Mouse (Mus musculus) MEL-GATA-1-ER (cell line): ENCODE measurements around the gene Arhgap32.
"Not testable (repeated sequence)": the region's sequence is repeated elsewhere in the genome, so short reads cannot be mapped to it uniquely, and the experiment has no call there.

ENCODE experiments used
- DNase-seq: peaks from one replicate; pipeline ENCODE4 v3.0.0-alpha.2; 2012; ENCODE audit warnings: low read depth; ENCODE audit errors: extremely low read depth

Gene Arhgap32

DNA sequence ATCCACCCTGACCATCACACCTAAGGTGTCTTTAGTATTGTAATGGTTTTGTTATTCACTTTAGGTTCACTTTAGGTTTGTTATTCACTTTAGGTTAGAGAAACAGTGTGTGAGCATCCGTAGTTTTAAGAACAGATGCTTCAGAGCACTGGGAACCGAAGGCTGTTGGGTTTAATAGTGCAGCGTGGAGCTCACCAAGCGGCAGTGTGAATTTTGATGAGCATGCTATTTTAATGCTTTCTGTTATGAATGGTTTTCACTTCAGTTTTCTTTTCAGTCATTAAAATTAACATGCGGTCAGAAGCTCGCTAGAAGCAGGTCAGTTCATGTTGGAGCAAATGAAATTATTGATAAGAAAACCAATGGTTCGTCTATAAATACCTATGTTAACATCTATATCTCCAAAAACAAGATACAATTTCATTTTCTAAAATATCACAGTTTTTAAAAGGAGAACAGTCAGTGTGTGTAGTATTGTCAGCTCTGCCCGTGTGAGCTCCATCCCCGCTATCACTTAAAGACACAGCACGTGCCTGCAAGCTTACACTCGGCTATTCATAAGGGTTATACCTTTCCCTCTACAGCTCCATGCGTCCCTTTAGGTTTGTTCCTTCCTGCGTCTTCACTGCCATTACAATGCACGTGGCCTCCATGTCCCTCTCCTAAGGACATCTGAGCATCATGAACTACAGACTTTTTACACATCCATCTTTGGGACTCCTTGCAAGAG is 21.9 kb downstream of the Arhgap32 start:
- no peak for DNase-seq

DNA sequence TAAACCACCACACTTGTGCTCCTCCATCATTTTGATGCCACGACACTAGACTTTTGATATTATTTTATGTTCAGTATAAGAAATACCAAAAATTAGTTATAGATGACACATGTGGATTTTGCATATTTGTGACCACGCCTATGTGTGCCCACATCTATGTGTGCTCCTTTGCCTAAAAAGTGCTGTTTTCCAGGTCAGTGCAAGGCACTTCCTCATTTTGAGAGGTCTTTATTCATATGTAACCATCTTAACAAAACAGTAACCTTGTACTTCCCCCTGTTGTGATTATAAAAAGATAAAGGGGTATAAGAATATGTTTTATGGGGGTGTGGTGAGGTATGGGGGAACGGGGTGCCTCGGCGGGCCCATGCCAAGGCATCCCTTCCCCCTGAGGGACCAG is 22.7 kb downstream of the Arhgap32 start:
- peak; percentile 63 for DNase-seq

DNA sequence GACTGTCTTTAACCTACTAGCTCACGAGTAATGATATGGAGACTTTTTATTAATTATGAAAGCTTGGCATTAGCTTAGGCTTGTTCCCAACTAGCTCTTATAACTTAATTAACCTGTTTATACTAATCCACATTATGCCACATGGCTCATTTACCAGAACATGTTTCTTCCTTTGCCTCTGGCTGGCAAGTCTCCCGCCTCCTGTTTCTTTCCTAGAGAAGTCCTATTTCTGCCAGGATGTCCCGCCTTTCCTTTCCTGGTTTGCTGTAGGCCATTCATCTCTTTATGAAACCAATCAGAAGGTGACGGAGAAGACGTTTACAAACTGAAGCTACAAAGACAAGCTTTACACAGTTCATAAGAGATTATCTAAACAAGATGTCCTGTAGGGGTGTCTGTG is 23.7 kb downstream of the Arhgap32 start:
- no peak for DNase-seq

DNA sequence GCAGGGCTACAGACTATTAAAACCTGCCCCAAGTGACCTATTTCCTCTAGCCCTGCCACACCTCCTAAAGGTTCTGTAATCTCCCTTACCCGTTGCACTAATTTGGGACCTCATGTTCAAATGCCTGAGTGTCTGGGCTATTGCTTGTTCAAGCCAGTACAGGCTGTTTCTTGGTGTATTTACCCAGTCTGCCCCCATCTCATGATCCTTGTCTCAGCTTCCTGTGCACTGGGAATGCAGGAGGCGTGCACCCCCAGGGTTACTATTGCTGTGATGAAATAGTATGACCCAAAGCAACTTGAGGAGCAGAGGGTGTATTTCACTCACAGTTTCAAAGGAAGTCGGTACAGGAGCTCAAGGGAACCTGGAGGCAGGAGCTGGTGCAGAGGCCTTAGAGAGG is 26.9 kb downstream of the Arhgap32 start:
- DNase-seq, result no peak

DNA sequence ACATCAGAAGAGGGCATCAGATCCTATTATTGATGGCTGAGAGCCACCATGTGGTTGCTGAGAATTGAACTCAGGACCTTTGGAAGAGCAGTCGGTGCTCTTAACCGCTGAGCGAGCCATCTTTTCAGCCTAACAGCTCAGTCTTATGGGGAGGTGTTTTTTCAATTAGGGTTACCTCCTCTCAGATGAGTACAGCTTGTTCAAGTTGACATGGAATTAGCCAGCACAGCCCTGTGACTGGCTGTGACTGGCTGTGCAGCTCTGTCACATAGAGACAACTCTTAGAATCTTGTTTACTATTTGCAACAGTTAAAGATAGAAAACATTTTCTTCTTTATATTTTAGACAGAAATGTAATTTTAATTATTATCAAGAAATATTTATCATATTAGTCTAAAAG is 27.5 kb downstream of the Arhgap32 start:
- DNase-seq, result no peak

DNA sequence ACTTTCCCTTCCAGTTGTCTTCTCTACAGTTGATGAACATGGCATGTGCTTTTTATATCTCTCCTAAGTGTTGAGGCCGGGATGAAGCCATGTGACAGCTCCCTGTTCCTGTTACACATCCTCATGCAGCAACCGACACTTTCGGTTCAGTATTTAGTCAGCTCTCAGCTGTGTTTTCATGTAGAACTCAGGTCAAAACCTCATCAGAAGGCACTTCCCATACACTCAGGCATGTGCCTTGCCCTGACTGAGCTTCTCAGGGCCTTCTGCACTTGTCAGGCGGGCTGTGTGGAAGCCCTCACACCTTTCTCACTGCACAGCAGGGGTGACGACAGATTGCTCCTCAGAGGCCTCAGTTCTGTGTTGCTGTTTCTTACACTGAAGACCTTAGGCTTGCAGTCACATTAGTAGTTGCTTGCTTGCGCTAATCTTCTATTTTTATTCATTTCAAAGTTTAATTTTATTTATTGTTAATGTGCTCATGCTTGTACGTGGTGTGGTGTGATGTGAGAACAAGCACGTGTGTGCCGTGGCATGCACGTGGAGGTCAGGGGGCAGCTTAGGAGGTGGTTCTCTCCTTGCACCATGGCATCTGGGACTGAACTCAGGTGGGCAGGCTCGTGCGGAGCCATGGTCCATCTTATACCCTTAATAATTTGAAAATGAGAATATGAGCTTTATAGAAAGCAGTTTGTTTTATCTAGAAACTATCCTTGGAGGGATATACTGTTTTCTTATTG is 30.5 kb downstream of the Arhgap32 start:
- DNase-seq, result no peak

DNA sequence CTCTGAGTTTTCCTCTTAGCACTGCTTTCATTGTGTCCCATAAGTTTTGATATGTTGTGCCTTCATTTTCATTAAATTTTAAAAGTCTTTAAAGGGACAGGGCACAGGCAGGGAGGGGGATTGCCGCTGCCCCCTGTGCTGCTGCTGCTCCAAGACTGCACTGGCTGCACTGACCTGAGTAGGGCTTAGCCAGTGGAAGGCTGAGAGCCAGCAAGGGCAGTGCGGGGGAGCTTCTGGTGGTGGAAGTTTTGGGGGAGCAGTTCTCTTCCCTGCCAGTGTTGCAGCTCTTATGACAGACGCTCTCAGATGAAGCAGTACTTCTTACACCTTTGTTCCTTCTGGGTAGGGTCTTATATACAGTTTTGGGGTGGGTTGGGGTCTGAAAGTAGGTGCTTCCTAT is 33.3 kb downstream of the Arhgap32 start:
- DNase-seq, result no peak

DNA sequence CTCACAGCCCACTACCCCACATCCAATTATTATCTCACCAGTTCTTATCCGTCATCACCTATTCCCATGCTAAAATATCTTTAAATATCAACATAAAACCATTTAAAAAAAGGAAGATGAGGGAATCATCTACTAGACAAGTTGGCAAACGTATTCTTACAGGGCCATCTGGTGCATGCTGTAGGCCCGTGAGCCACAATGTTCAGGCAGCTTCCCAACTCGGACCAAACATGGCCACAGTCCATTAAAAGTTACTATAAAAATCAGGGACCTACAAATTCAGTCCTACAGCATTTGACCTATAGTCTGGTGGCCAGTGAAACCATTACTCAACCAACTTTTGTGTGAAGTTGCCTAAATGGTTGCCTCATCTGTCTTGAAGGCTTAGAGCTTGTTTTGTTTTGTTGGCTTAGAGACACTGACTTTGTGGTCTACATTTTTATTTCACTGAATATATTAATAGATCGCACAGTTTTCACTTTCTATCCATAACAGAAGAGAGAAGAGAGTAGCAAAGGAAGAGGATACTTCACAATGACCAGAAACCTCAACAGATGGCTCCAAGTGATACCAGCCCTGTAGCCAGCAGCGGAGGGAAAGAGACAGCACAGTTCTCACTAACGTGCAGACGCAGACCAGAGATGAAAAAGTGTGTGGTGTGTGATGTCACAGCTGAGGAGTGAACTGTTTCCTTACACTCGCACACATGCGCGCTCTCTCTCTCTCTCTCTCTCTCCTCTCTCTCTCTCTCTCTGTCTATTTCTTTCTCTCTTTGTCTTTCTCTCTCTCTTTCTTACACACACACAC is 34.1 kb downstream of the Arhgap32 start:
- DNase-seq, result no peak

DNA sequence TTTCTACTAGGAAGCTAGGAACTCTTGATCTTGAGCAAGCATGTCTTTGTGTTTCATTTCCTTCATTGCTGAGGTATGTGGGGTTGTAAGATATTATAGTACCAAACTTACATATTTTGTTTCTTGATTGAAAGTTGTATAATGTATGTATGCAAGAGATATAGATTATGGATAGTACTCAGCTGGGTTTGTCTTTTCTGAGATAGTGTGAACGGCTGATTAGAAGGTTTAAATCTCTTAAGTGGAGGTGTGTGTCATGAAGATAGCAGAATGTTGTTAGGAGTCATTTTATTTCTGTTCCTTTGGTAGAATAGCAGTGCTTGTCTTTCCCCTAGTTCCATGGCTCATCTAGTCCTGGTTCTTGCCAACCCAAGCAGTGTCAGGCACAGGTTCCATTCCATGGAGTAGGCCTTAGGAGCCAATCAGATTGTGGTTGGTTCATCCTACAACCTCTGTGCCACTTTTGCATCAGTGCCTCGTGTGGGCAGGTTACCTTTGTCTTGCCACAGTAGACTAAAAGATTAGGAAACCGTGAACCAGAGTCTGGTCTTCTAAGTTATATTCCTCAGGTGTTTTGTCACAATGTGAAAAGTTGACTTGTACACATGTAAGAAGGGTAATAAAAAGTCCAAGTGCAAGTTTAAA is 38.9 kb downstream of the Arhgap32 start:
- DNase-seq, result no peak

DNA sequence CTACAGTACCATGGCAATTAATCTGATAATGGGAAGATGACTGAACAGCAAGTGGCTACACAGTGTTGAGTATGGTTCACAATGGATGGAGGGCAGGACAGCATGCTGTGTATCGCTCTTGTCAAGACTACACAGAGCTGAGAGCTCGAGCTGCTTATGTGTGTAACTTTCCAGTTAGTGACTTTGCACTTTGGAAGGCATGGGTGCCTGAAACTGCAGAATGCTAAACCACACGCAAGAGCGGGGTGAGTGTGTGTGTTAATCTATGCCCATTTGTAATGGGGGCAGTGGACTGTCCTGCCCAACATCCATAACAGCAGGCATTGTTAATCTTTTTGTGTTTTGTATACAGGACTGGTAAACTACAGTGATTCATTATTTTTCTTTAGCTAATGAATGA is 40.8 kb downstream of the Arhgap32 start:
- no peak for DNase-seq

DNA sequence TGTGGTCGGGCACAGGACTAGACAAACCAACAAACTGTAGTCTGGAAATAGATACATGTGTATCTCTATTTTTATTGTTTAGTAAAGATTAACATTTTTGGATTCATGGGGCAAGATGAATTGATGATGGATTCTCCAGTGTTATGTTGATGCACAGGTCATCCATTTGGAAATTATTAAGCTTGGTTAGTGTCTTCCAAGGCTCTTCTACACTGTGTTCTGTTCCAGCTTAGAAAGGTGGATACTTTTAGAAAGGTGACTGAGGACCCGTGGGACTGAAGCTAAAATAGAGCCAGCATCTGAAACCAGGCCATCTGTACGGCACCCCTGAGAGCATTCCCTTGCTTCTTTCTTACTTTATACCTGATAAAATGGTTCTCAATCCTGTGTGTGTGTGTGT is 41.3 kb downstream of the Arhgap32 start:
- no peak for DNase-seq

DNA sequence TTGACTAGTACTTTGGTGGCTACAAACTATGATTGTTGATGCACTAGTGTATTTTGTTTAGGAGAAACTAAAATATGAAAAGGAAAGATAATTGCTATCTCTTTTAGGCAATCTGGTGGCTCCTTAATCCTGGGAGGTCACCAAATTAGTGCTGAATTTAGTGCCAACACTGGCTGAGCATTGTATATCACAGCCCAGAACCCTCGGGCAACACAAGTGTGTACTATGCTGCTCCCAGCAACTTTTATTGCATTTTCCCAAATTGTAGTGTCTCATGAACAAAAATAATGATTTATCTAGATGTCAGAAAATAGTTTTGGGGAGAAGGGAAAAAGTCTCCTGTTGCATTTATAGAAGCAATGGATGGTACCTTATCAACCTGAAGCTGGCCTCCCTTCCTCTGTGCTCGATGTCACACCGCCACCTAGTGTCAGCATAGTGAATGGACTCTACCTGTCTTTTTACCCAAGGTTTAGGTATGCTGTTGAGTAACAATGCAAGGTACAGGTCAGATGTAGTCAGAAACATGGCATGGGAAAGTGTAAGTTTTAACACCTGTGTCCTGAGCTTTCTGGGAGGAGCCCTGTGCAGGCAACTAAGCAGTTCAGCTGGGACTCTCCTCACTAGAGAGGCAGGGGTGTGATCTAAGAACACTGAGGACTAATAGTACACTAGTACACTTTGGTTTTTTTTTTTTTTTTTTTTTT is 43.1 kb downstream of the Arhgap32 start:
- DNase-seq, result peak; percentile 24

DNA sequence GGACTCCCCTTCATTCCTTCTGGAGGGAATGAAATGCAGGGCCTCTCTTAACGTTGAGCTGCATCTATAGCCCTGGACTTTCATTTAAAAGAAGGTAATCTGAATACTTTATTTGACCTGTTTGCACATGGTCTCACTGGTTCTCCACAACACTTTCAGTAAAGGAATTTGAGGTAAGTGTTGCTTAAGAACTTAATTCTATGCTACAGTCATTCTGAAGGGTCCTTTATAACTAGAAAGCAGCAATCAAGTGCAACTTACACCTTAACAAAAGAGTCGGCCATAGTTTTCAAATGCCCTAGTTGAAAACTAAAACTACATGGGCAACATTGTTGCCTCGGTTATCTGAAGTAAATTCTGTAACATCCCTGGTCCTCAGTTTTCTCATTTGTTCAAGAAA is 43.8 kb downstream of the Arhgap32 start:
- DNase-seq, result no peak

DNA sequence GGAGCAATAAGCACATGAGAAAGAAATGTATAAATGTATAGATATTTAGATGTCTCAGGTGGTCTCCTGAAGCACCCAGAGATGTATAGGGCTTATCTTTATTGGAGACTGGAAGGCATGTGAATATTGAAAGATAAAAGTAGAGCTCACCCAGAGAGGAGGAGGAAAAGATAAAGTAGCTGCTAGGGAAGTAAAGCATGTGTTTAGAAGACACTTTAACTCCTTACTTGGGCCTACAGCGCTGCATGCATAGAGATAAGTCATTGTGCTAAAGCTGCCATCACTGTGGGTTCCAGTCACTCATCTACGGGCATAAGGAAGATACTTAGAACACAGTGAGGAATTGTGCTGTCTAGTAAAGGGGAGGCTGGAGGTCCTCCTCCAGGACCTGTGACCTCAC is 46.9 kb downstream of the Arhgap32 start:
- peak; percentile 72 for DNase-seq

DNA sequence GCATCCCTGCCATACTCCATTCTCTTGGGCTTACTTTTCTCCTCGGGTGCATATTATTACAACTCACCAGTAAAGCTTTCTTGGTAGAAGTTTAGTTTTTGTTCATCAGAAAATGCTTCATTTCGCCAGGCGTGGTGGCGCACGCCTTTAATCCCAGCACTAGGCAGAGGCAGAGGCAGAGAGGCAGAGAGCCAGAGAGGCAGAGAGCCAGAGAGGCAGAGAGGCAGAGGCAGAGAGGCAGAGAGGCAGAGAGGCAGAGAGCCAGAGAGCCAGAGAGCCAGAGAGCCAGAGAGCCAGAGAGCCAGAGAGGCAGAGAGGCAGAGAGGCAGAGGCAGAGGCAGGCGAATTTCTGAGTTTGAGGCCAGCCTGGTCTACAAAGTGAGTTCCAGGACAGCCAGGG is 47.9 kb downstream of the Arhgap32 start:
- not testable (repeated sequence) for DNase-seq

DNA sequence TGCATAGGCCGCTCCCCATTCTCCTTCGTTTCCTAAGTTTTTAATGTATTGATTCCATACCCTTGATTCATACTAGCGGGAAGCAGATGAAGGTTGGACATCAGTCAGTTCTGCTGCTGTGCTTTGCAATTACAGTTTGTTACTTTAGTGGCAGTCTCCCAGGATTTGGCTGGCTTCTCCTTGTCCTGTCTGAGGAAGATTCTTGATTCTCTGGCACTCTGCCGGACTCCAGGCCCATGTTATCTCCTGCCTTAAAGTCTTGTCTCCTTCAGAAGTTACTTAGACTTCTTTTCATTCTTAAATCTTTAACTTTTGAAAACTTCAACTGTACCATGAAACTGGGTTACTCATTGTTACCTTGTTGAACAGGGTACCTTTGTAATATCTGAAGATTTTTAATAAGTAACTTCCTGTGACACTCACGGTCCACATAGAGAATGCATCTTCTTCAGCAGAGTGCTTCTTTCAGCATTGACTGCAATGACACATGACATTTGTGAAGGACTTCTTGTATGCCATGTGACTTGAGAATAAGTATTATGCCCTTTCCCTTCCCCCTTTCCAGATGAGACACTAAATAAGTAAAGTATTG is 52.7 kb downstream of the Arhgap32 start:
- no peak for DNase-seq

DNA sequence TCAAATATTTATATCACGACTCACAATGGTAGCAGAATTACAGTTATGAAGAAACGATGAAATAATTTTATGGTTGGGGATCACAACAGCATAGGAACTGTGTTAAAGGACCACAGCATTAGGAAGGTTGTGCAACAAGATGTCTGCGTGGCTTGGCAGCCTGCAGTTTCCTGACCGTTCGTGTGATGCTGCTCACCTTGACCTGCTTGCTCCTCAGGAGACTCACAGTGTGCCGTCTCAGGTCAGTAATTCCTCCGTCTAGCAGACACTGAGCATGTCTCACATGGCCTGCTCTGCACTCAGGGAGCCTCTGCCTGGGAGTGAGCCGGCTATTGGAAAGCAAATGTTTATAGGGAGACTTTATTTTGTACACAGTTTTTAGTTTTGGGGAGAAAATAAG is 54.8 kb downstream of the Arhgap32 start:
- DNase-seq, result no peak

DNA sequence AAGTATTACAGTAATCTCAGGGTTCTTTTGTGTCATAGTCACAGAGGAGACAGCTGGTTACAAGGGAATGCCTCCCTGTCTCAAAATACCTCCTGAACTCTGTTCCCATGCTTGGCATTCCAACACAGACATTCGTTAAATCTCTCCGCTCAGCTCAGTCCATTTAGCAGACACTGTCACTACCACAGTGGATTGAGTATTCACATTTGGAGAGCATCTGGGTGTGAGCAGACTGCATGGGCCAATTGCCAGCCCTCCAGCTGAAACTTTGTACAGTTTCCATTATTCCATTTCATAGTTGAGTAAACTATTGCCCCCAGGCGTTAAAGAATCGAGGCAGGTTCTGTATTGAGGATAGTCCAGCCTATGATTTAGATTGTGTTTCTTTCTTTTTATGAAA is 60.7 kb downstream of the Arhgap32 start:
- DNase-seq, result no peak

DNA sequence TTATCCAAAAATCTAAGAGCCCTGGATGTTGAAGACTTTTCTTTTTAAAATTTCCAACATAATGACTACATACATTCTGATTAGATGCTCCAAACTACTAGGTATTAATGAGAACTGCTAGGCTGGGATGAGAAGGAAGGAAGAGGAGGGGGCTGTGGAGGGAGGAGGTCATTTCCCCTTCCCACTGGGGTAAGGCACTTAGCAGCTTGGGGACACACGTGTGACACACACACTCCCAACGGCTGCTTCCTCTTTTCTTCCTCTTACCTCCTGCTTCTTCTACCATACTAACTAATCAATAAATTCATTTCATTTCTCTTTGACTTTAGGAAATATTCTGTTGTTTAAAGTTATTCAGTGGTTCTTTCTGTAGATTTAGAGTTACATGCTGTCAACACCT is 65.2 kb downstream of the Arhgap32 start:
- DNase-seq, result peak; percentile 22

DNA sequence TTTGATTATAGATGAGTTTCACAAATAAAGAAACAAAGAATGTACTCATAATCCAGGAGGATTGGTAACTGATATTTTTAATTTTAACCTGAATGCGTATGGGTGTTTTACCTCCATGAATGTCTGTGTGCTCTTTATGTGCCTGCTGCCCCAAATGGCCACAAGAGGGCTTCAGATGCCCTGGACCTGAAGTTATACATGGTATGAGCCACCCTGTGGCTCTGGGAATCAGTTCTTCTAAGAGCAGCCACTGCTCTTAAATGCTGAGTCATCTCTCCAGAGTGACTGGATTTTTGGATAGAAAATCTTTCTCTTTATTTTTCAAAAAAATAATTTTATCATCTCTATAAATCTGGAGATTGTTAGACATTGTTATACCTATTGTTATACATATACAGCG is 70.6 kb downstream of the Arhgap32 start:
- peak; percentile 8 for DNase-seq
